Comparison of ENCODE assay signal across 11 mouse cellular contexts in genomic region chr2:75028151-75028550, GRCm38 (mm10).
"Had no signal": no experiment of that assay in that cellular context is flagged by ENCODE, and none has a peak within 500 bp of the region (broad histone marks: within the 10 kb centered on the region; RNA-seq: fewer than 3 reads in every experiment).

No protein-coding gene starts in this region.

- H3K4me1 ChIP-seq: liver, embryonic 13.5 days; lung, embryonic 15.5 days had no signal

- H3K4me3 ChIP-seq: layer of hippocampus, adult 2 months; liver, embryonic 13.5 days; lung, embryonic 15.5 days; midbrain, embryonic 13.5 days had no signal

- ATAC-seq: liver, postnatal 0 days; midbrain, embryonic 13.5 days had no signal

- H3K36me3 ChIP-seq: liver, embryonic 13.5 days; lung, embryonic 15.5 days; midbrain, embryonic 13.5 days had no signal

- H3K9ac ChIP-seq: liver, embryonic 13.5 days; liver, postnatal 0 days; lung, embryonic 15.5 days; midbrain, embryonic 13.5 days had no signal

- H3K4me2 ChIP-seq: liver, embryonic 13.5 days; lung, embryonic 15.5 days; midbrain, embryonic 13.5 days had no signal

- H3K9me3 ChIP-seq: liver, embryonic 13.5 days; lung, embryonic 15.5 days; midbrain, embryonic 13.5 days had no signal

- H3K27me3 ChIP-seq: liver, embryonic 13.5 days; midbrain, embryonic 13.5 days had no signal

- DNase-seq: kidney, adult 8-10 months; kidney, postnatal 10 days; kidney, postnatal 4 days; liver; liver, embryonic 13.5 days; liver, postnatal 0 days; lung, postnatal 36 days; right cerebral cortex, postnatal 25 days had no signal

- H3K27ac ChIP-seq: layer of hippocampus, adult 2 months; liver, embryonic 13.5 days; lung, embryonic 15.5 days; midbrain, embryonic 13.5 days had no signal
